Comparison of ENCODE assay signal across 26 mouse cellular contexts in genomic region chr5:146205537-146205936, GRCm38 (mm10). TPM values are rescaled to one million over a fixed set of nuclear protein-coding genes. Genes with fewer than 3 reads are reported as not detected.
A peak's percentile ranks its signal among the peaks of the same experiment; 100 is the strongest.
DNase-seq lines count a peak whose midpoint lies in the region; ATAC-seq lines count a peak whose summit lies in the region.
"Had no signal": no experiment of that assay in that cellular context is flagged by ENCODE, and none has a peak within 500 bp of the region (broad histone marks: within the 10 kb centered on the region; RNA-seq: fewer than 3 reads in every experiment).

No protein-coding gene starts in this region.

- no peak for ATAC-seq in erythroid progenitor cell, adult 5-6 weeks (replicated peaks; ENCODE audit: low FRiP score, poor library complexity, severe bottlenecking)
- no peak for ATAC-seq in monocyte, adult 5-6 weeks (replicated peaks; ENCODE audit: insufficient number of reproducible peaks, low FRiP score, low TSS enrichment, poor library complexity, severe bottlenecking)
- ATAC-seq: forebrain, embryonic 13.5 days; liver, embryonic 12.5 days; liver, postnatal 0 days had no signal

- intact Hi-C loops in heart, postnatal 14 days (cut with DNase I): no loop called here

- DNase-seq in heart, adult 11 months: peak; percentile 72
- no peak for DNase-seq in heart, postnatal 14 days
- DNase-seq in kidney, adult 9 months: peak; percentile 96
- peak; percentile 66 for DNase-seq in kidney, postnatal 10 days
- DNase-seq in cerebellum, postnatal 4 days (ENCODE audit: low spot score in 2 of 2): no peak
- DNase-seq in T-cell, adult 2 months (ENCODE audit: low spot score): no peak
- DNase-seq: adrenal gland, postnatal 14 days; cerebellum, adult 11 months; cerebellum, postnatal 10 days; gastrocnemius, postnatal 14 days; heart, postnatal 36 days; liver, postnatal 0 days; lung, postnatal 4 days; thymus, adult 2 months; thymus, postnatal 36 days had no signal

RNA-seq across cellular contexts. Expression of gene Rnf6, which starts 15.8 kb away (rescaled TPM):
- 10 to 100 TPM; 42.1 to 42.3 TPM for total RNA-seq in heart, postnatal 14 days (2021)
- total RNA-seq in erythroid progenitor cell, adult 5-6 weeks (2015; ENCODE audit: low replicate concordance): 23.4 and 24.3 TPM in 2 replicates
- total RNA-seq in erythroid progenitor cell, adult 5-6 weeks (2017; ENCODE audit: low replicate concordance): 25.0 and 58.8 TPM in 2 replicates
- total RNA-seq in monocyte, adult 5-6 weeks (2017): 76.5 to 106 TPM (median 87.9 TPM) in 3 replicates

RNA-seq across cellular contexts. Expression of gene 1700001J03Rik, which starts 20.4 kb away (rescaled TPM):
- under 1 TPM in 1 of 2 experiments, not detected in 1; 0.65 TPM for total RNA-seq in heart, postnatal 14 days (2021)
- not detected in 2 replicates for total RNA-seq in erythroid progenitor cell, adult 5-6 weeks (2015; ENCODE audit: low replicate concordance)
- total RNA-seq in erythroid progenitor cell, adult 5-6 weeks (2017; ENCODE audit: low replicate concordance): not detected in 2 replicates
- total RNA-seq in monocyte, adult 5-6 weeks (2017): not detected in 3 replicates
- total RNA-seq: CH12.LX; ES-E14; granulocyte monocyte progenitor cell, adult 5-6 weeks; heart, postnatal 36 days had no signal

RNA-seq across cellular contexts. Expression of gene Cdk8, which starts 25.5 kb away (rescaled TPM):
- total RNA-seq in heart, postnatal 14 days (2021): 10 to 100 TPM; 21.7 to 24.1 TPM
- 74.2 and 103 TPM in 2 replicates for total RNA-seq in erythroid progenitor cell, adult 5-6 weeks (2015; ENCODE audit: low replicate concordance)
- 72.0 and 97.0 TPM in 2 replicates for total RNA-seq in erythroid progenitor cell, adult 5-6 weeks (2017; ENCODE audit: low replicate concordance)
- total RNA-seq in monocyte, adult 5-6 weeks (2017): 22.9 to 39.3 TPM (median 26.6 TPM) in 3 replicates

RNA-seq across cellular contexts. Expression of gene Gm6309, which starts 35.0 kb away (rescaled TPM):
- not detected for total RNA-seq in heart, postnatal 14 days (2021)
- total RNA-seq in erythroid progenitor cell, adult 5-6 weeks (2015; ENCODE audit: low replicate concordance): not detected in 2 replicates
- total RNA-seq in erythroid progenitor cell, adult 5-6 weeks (2017; ENCODE audit: low replicate concordance): not detected in 2 replicates
- not detected in 3 replicates for total RNA-seq in monocyte, adult 5-6 weeks (2017)
- total RNA-seq: adrenal gland, postnatal 14 days; CH12.LX; ES-E14; gastrocnemius, postnatal 14 days; granulocyte monocyte progenitor cell, adult 5-6 weeks; heart, postnatal 36 days; layer of hippocampus, adult 18-20 months; layer of hippocampus, postnatal 10 days; left cerebral cortex, adult 2 months; left cerebral cortex, postnatal 36 days had no signal

RNA-seq across cellular contexts. Expression of gene Gm5565, which starts 45.2 kb away (rescaled TPM):
- not detected for total RNA-seq in heart, postnatal 14 days (2021)
- total RNA-seq in erythroid progenitor cell, adult 5-6 weeks (2015; ENCODE audit: low replicate concordance): not detected in 2 replicates
- not detected in 2 replicates for total RNA-seq in erythroid progenitor cell, adult 5-6 weeks (2017; ENCODE audit: low replicate concordance)
- not detected in 3 replicates for total RNA-seq in monocyte, adult 5-6 weeks (2017)
- total RNA-seq: adrenal gland, postnatal 14 days; CH12.LX; ES-E14; gastrocnemius, postnatal 14 days; granulocyte monocyte progenitor cell, adult 5-6 weeks; heart, postnatal 36 days; layer of hippocampus, adult 18-20 months; layer of hippocampus, postnatal 10 days; left cerebral cortex, adult 2 months; left cerebral cortex, postnatal 36 days had no signal

Comparison
In these comparisons a context has a peak if more than half of its experiments do, and no peak if none do; other contexts are left out.
1. DNase-seq: peak in heart, adult 11 months (single experiment), kidney, adult 9 months (single experiment) and kidney, postnatal 10 days (single experiment); none in heart, postnatal 14 days (0 of 2), cerebellum, postnatal 4 days (0 of 2) and T-cell, adult 2 months (single experiment).